Mouse (Mus musculus): Measurements from ENCODE around the gene Fhl5. TPM values are rescaled to one million over a fixed set of nuclear protein-coding genes. Genes with fewer than 3 reads are reported as not detected.
"Not testable (repeated sequence)": the region's sequence is repeated elsewhere in the genome, so short reads cannot be mapped to it uniquely, and the experiment has no call there.

Fhl5 gene
- polyA plus RNA-seq (2012; ENCODE audit: insufficient read depth, insufficient read length, low replicate concordance, missing spikeins), result not detected in 2 replicates

GRCm38 (mm10) chr4:25242776-25243175 lies at the start of gene Fhl5:
Gene Fhl5 (minus strand): TSS chr4:25242876.
- TF ChIP-seq CTCF (IDR thresholded peaks at IDR 0.05; ENCODE audit: insufficient read depth, low read depth, low read length) (no peak), POLR2A (IDR thresholded peaks at IDR 0.05; ENCODE audit: insufficient read depth, low read depth, low read length) (no peak)
- Histone ChIP-seq H3K4me3 (ENCODE audit: insufficient read depth, low read depth, low read length) (no peak within 1 kb of the TSS), H3K4me1 (ENCODE audit: control insufficient read depth, insufficient read depth, low read length) (no peaks in the 10 kb centered on the region), H3K27ac (ENCODE audit: insufficient read depth, low read depth, low read length) (no peak within 1 kb of the TSS)
- 89% methylated on average over 3 of the region's 3 CpGs for WGBS

- WGBS, result 84% methylated on average over 1 of the region's 1 CpGs
- H3K27ac ChIP-seq (ENCODE audit: insufficient read depth, low read depth, low read length); H3K4me3 ChIP-seq (ENCODE audit: insufficient read depth, low read depth, low read length); H3K4me1 ChIP-seq (ENCODE audit: control insufficient read depth, insufficient read depth, low read length): not testable (repeated sequence)
Measured at GRCm38 (mm10) chr4:25285002-25285401, 42.3 kb upstream of the Fhl5 start.

- H3K27ac ChIP-seq (ENCODE audit: insufficient read depth, low read depth, low read length), result peak within 1 kb of the TSS; percentile 97
- peak within 1 kb of the TSS; percentile 94 for H3K4me3 ChIP-seq (ENCODE audit: insufficient read depth, low read depth, low read length)
- TF ChIP-seq CTCF (IDR thresholded peaks at IDR 0.05; ENCODE audit: insufficient read depth, low read depth, low read length), result no peak
- TF ChIP-seq POLR2A (IDR thresholded peaks at IDR 0.05; ENCODE audit: insufficient read depth, low read depth, low read length), result peak; percentile 82
- 0% methylated on average over 30 of the region's 30 CpGs for WGBS
- no peaks in the 10 kb centered on the region for H3K4me1 ChIP-seq (ENCODE audit: control insufficient read depth, insufficient read depth, low read length)
Measured at GRCm38 (mm10) chr4:25281671-25282038, 39.0 kb upstream of the Fhl5 start, which contains the start of gene Ufl1. Gene Ufl1 (minus strand): TSS chr4:25281821.

GRCm38 (mm10) chr4:25280938-25281670 lies 38.4 kb upstream of the Fhl5 start:
- peak overlapping the region; percentile 97 for H3K27ac ChIP-seq (ENCODE audit: insufficient read depth, low read depth, low read length)
- no peaks in the 10 kb centered on the region for H3K4me1 ChIP-seq (ENCODE audit: control insufficient read depth, insufficient read depth, low read length)
- no peak for TF ChIP-seq CTCF (IDR thresholded peaks at IDR 0.05; ENCODE audit: insufficient read depth, low read depth, low read length)
- no peak for TF ChIP-seq POLR2A (IDR thresholded peaks at IDR 0.05; ENCODE audit: insufficient read depth, low read depth, low read length)
- under 1% methylated on average over 32 of the region's 32 CpGs for WGBS
- peak overlapping the region; percentile 94 for H3K4me3 ChIP-seq (ENCODE audit: insufficient read depth, low read depth, low read length)

- WGBS, result 93% methylated on average over 7 of the region's 7 CpGs
- Histone ChIP-seq H3K4me3 (ENCODE audit: insufficient read depth, low read depth, low read length) (no peak overlapping the region), H3K4me1 (ENCODE audit: control insufficient read depth, insufficient read depth, low read length) (no peaks in the 10 kb centered on the region), H3K27ac (ENCODE audit: insufficient read depth, low read depth, low read length) (no peak overlapping the region)
- TF ChIP-seq POLR2A (IDR thresholded peaks at IDR 0.05; ENCODE audit: insufficient read depth, low read depth, low read length) (no peak), CTCF (IDR thresholded peaks at IDR 0.05; ENCODE audit: insufficient read depth, low read depth, low read length) (no peak)
Measured at GRCm38 (mm10) chr4:25272861-25273627, 30.4 kb upstream of the Fhl5 start.

GRCm38 (mm10) chr4:25271926-25272325 lies 29.2 kb upstream of the Fhl5 start:
- no peak for TF ChIP-seq POLR2A (IDR thresholded peaks at IDR 0.05; ENCODE audit: insufficient read depth, low read depth, low read length)
- TF ChIP-seq CTCF (IDR thresholded peaks at IDR 0.05; ENCODE audit: insufficient read depth, low read depth, low read length), result no peak
- H3K4me3 ChIP-seq (ENCODE audit: insufficient read depth, low read depth, low read length), result no peak overlapping the region
- H3K4me1 ChIP-seq (ENCODE audit: control insufficient read depth, insufficient read depth, low read length), result no peaks in the 10 kb centered on the region
- 97% methylated on average over 1 of the region's 1 CpGs for WGBS
- no peak overlapping the region for H3K27ac ChIP-seq (ENCODE audit: insufficient read depth, low read depth, low read length)

- WGBS, result 98% methylated on average over 3 of the region's 3 CpGs
- Histone ChIP-seq H3K27ac (ENCODE audit: insufficient read depth, low read depth, low read length) (no peak overlapping the region), H3K4me1 (ENCODE audit: control insufficient read depth, insufficient read depth, low read length) (no peaks in the 10 kb centered on the region), H3K4me3 (ENCODE audit: insufficient read depth, low read depth, low read length) (no peak overlapping the region)
- TF ChIP-seq POLR2A (IDR thresholded peaks at IDR 0.05; ENCODE audit: insufficient read depth, low read depth, low read length) (no peak), CTCF (IDR thresholded peaks at IDR 0.05; ENCODE audit: insufficient read depth, low read depth, low read length) (no peak)
Measured at GRCm38 (mm10) chr4:25267144-25267543, 24.5 kb upstream of the Fhl5 start.

GRCm38 (mm10) chr4:25257822-25258398 lies 15.2 kb upstream of the Fhl5 start:
- 89% methylated on average over 7 of the region's 7 CpGs for WGBS
- no peaks in the 10 kb centered on the region for H3K4me1 ChIP-seq (ENCODE audit: control insufficient read depth, insufficient read depth, low read length)
- H3K4me3 ChIP-seq (ENCODE audit: insufficient read depth, low read depth, low read length), result no peak overlapping the region
- no peak overlapping the region for H3K27ac ChIP-seq (ENCODE audit: insufficient read depth, low read depth, low read length)
- no peak for TF ChIP-seq POLR2A (IDR thresholded peaks at IDR 0.05; ENCODE audit: insufficient read depth, low read depth, low read length)
- no peak for TF ChIP-seq CTCF (IDR thresholded peaks at IDR 0.05; ENCODE audit: insufficient read depth, low read depth, low read length)

GRCm38 (mm10) chr4:25235663-25236062 lies 7.0 kb downstream of the Fhl5 start:
- not testable (repeated sequence) for H3K4me3 ChIP-seq (ENCODE audit: insufficient read depth, low read depth, low read length); H3K4me1 ChIP-seq (ENCODE audit: control insufficient read depth, insufficient read depth, low read length)
- WGBS, result 90% methylated on average over 1 of the region's 1 CpGs

GRCm38 (mm10) chr4:25233767-25234166 lies 8.9 kb downstream of the Fhl5 start:
- H3K4me3 ChIP-seq (ENCODE audit: insufficient read depth, low read depth, low read length); H3K27ac ChIP-seq (ENCODE audit: insufficient read depth, low read depth, low read length); H3K4me1 ChIP-seq (ENCODE audit: control insufficient read depth, insufficient read depth, low read length): not testable (repeated sequence)
- WGBS, result 93% methylated on average over 1 of the region's 1 CpGs

More at GRCm38 (mm10) chr4:25235663-25236062, 7.0 kb downstream of the Fhl5 start:
- H3K27ac ChIP-seq (ENCODE audit: insufficient read depth, low read depth, low read length), result not testable (repeated sequence)
